22 mouse cellular contexts compared by ENCODE assay signal in the genomic region with DNA sequence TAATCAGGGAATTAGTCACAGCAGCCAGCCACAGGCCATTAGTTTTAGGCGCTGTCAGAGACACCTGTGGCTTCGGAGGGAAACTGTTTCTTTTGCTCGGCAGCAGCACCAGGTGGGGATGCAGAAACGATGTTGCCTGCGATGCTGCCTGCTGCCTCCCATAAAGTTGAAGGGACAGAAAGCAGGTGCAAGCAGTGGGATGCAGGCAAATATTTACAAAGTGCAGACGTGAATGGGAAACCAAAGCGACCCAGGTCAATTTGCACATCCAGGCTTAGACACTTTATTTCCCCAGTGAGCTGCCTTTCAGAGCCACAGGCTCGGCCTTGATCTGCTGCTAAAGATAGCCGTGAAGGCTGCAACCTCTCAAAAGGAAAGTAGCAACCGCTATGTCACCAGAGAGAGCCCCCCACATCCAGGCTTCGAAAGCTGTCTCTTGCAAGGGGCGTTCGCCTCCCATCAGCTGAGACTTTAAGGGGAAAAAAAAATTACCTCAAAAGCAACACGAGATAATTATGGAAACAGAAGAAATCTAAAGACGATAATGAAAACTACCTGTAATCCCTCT. TPM values are rescaled to one million over a fixed set of nuclear protein-coding genes. Genes with fewer than 3 reads are reported as not detected.
DNase-seq lines count a peak whose midpoint lies in the region; ATAC-seq and TF ChIP-seq lines count a peak whose summit lies in the region.
"Had no signal": no experiment of that assay in that cellular context is flagged by ENCODE, and none has a peak within 500 bp of the region (broad histone marks: within the 10 kb centered on the region; RNA-seq: fewer than 3 reads in every experiment).

No protein-coding gene starts in this region.

- peaks cover 22% of the 10 kb centered on the region for H3K4me1 ChIP-seq in heart, embryonic 10.5 days
- H3K4me1 ChIP-seq in heart, postnatal 0 days (ENCODE audit: control insufficient read depth, insufficient read depth) = no peaks in the 10 kb centered on the region
- no peaks in the 10 kb centered on the region for H3K4me1 ChIP-seq in stomach, postnatal 0 days (replicated peaks; ENCODE audit: control insufficient read depth, insufficient read depth)
- H3K4me1 ChIP-seq in midbrain, postnatal 0 days (ENCODE audit: insufficient read depth, low read length) = no peaks in the 10 kb centered on the region

- H3K27me3 ChIP-seq in heart, embryonic 10.5 days (ENCODE audit: insufficient read depth, poor library complexity, severe bottlenecking) = peaks cover 3% of the 10 kb centered on the region
- H3K27me3 ChIP-seq in heart, postnatal 0 days (ENCODE audit: control insufficient read depth, insufficient read depth, low read length) = no peaks in the 10 kb centered on the region
- H3K27me3 ChIP-seq in stomach, postnatal 0 days (ENCODE audit: control insufficient read depth, insufficient read depth, low read length) = no peaks in the 10 kb centered on the region
- H3K27me3 ChIP-seq in midbrain, postnatal 0 days (ENCODE audit: insufficient read depth, low read length) = no peaks in the 10 kb centered on the region
- H3K27me3 ChIP-seq: embryonic facial prominence, embryonic 15.5 days had no signal

- H3K27ac ChIP-seq in heart, embryonic 10.5 days = peak overlapping the region; percentile 69; the same call in 1 of the 2 replicates
- H3K27ac ChIP-seq in heart, postnatal 0 days (ENCODE audit: low read depth) = peak overlapping the region; percentile 64; the same call in 1 of the 2 replicates
- no peak overlapping the region for H3K27ac ChIP-seq in stomach, postnatal 0 days (replicated peaks)
- H3K27ac ChIP-seq in midbrain, postnatal 0 days (ENCODE audit: low read depth, low read length) = no peak overlapping the region
- H3K27ac ChIP-seq: embryonic facial prominence, embryonic 15.5 days; hindbrain, embryonic 10.5 days; kidney, postnatal 0 days; liver, embryonic 14.5 days; neural tube, embryonic 12.5 days had no signal

- peak overlapping the region; percentile 30 for H3K4me3 ChIP-seq in heart, embryonic 10.5 days
- no peak overlapping the region for H3K4me3 ChIP-seq in heart, postnatal 0 days (ENCODE audit: low read depth, low read length)
- 0 out of 2 replicates have a peak overlapping the region, but pooled peaks have one; percentile 4 for H3K4me3 ChIP-seq in stomach, postnatal 0 days (ENCODE audit: low read depth, low read length)
- no peak overlapping the region for H3K4me3 ChIP-seq in midbrain, postnatal 0 days (ENCODE audit: low read depth, low read length)
- H3K4me3 ChIP-seq: embryonic facial prominence, embryonic 15.5 days; hindbrain, embryonic 10.5 days; neural tube, embryonic 12.5 days had no signal

- H3K9me3 ChIP-seq in heart, embryonic 10.5 days = peaks cover 7% of the 10 kb centered on the region; the same call in 1 of the 2 replicates
- no peaks in the 10 kb centered on the region for H3K9me3 ChIP-seq in heart, postnatal 0 days (replicated peaks; ENCODE audit: control insufficient read depth, low read length)
- no peaks in the 10 kb centered on the region for H3K9me3 ChIP-seq in stomach, postnatal 0 days (ENCODE audit: control insufficient read depth, low read length)
- no peaks in the 10 kb centered on the region for H3K9me3 ChIP-seq in midbrain, postnatal 0 days (ENCODE audit: low read length)
- H3K9me3 ChIP-seq: embryonic facial prominence, embryonic 15.5 days; neural tube, embryonic 12.5 days had no signal

- H3K9ac ChIP-seq in heart, postnatal 0 days (replicated peaks; ENCODE audit: low read depth, low read length) = no peak overlapping the region
- H3K9ac ChIP-seq in stomach, postnatal 0 days (ENCODE audit: low read length) = no peak overlapping the region
- no peak overlapping the region for H3K9ac ChIP-seq in midbrain, postnatal 0 days (replicated peaks; ENCODE audit: low read length, poor library complexity, severe bottlenecking)
- H3K9ac ChIP-seq: embryonic facial prominence, embryonic 15.5 days; liver, embryonic 14.5 days; neural tube, embryonic 12.5 days had no signal

- 33% methylated on average over 15 of the region's 15 CpGs for WGBS in heart, embryonic 10.5 days
- WGBS in heart, postnatal 0 days = 30% methylated on average over 15 of the region's 15 CpGs
- 13% methylated on average over 15 of the region's 15 CpGs for WGBS in stomach, postnatal 0 days
- 39% methylated on average over 15 of the region's 15 CpGs for WGBS in midbrain, postnatal 0 days

- H3K36me3 ChIP-seq in heart, embryonic 10.5 days = no peaks in the 10 kb centered on the region
- H3K36me3 ChIP-seq in heart, postnatal 0 days (replicated peaks; ENCODE audit: control insufficient read depth, insufficient read depth, low read length) = no peaks in the 10 kb centered on the region
- no peaks in the 10 kb centered on the region for H3K36me3 ChIP-seq in stomach, postnatal 0 days (ENCODE audit: control insufficient read depth, insufficient read depth, low read length)
- no peaks in the 10 kb centered on the region for H3K36me3 ChIP-seq in midbrain, postnatal 0 days (ENCODE audit: insufficient read depth, low read length)
- H3K36me3 ChIP-seq: embryonic facial prominence, embryonic 15.5 days; hindbrain, embryonic 10.5 days; neural tube, embryonic 12.5 days had no signal

- no peak for TF ChIP-seq CTCF in heart, postnatal 0 days (IDR thresholded peaks at IDR 0.05; ENCODE audit: low read depth)
- no peak for TF ChIP-seq CTCF in stomach, postnatal 0 days (IDR thresholded peaks at IDR 0.05; ENCODE audit: low read depth)
- TF ChIP-seq CTCF in midbrain, postnatal 0 days (IDR thresholded peaks at IDR 0.05) = no peak

- DNase-seq in heart, embryonic 10.5 days (ENCODE audit: low spot score) = no peak
- no peak for DNase-seq in heart, adult 11 months
- no peak for DNase-seq in heart, postnatal 0 days (ENCODE audit: low spot score)
- no peak for DNase-seq in heart, adult 9 months (ENCODE audit: low spot score in 2 of 2)
- DNase-seq in stomach, postnatal 0 days (ENCODE audit: low spot score) = no peak
- peak; percentile 66 for DNase-seq in thymus, postnatal 4 days
- no peak for DNase-seq in midbrain, postnatal 0 days (ENCODE audit: low spot score)
- DNase-seq: B cell, adult 2 months; cerebellum, adult 18-20 months; cerebellum, postnatal 25 days; gastrocnemius, postnatal 36 days; kidney, adult 18-20 months had no signal

- TF ChIP-seq EP300 in heart, postnatal 0 days (IDR thresholded peaks at IDR 0.05; ENCODE audit: low read depth) = no peak
- TF ChIP-seq EP300 in stomach, postnatal 0 days (optimal IDR thresholded peaks at IDR 0.05) = no peak

- H3K4me2 ChIP-seq in heart, postnatal 0 days (ENCODE audit: low read depth, low read length) = peak overlapping the region; percentile 42
- no peak overlapping the region for H3K4me2 ChIP-seq in stomach, postnatal 0 days (replicated peaks; ENCODE audit: low read depth)
- H3K4me2 ChIP-seq in midbrain, postnatal 0 days (ENCODE audit: low read depth, low read length, poor library complexity, severe bottlenecking) = no peak overlapping the region
- H3K4me2 ChIP-seq: embryonic facial prominence, embryonic 15.5 days; midbrain, embryonic 11.5 days; neural tube, embryonic 12.5 days had no signal

- no peak for ATAC-seq in heart, postnatal 0 days (ENCODE audit: insufficient read depth, low read depth)
- ATAC-seq in stomach, postnatal 0 days (ENCODE audit: low FRiP score, low TSS enrichment) = no peak
- ATAC-seq in midbrain, postnatal 0 days (ENCODE audit: low FRiP score) = no peak
- ATAC-seq: forebrain, embryonic 16.5 days had no signal

RNA-seq across cellular contexts. Expression of a gene that starts 13.7 kb away (rescaled TPM):
- polyA plus RNA-seq in heart, embryonic 10.5 days (2016; fragmentation: Nextera tagmentation; extraction: Ambion mirVana) = not detected in 2 replicates
- total RNA-seq in heart, postnatal 0 days (2014; rRNA removed; ENCODE audit: low replicate concordance) = 0.15 and 1.0 TPM in 2 replicates
- polyA plus RNA-seq in heart, postnatal 0 days (2015; fragmentation: Nextera tagmentation; extraction: Ambion mirVana) = 0.36 and 0.70 TPM in 2 replicates
- 0.10 and 0.16 TPM in 2 replicates for polyA plus RNA-seq in stomach, postnatal 0 days (2015; fragmentation: Nextera tagmentation; extraction: Ambion mirVana)
- total RNA-seq in midbrain, postnatal 0 days (2014; rRNA removed) = 0.44 TPM in 1 of 2 replicates, not detected in the other
- not detected in 2 replicates for polyA plus RNA-seq in midbrain, postnatal 0 days (2015; fragmentation: Nextera tagmentation; extraction: Ambion mirVana)
- total RNA-seq: left cerebral cortex, postnatal 25 days; monocyte, adult 5-6 weeks had no signal
- polyA plus RNA-seq: embryonic facial prominence, embryonic 15.5 days; forebrain, embryonic 16.5 days; hindbrain, embryonic 10.5 days; kidney, postnatal 0 days; liver, embryonic 14.5 days; lung, embryonic 16.5 days; midbrain, embryonic 11.5 days; neural tube, embryonic 12.5 days had no signal

RNA-seq across cellular contexts. Expression of a gene that starts 30.0 kb away (rescaled TPM):
- 238 and 301 TPM in 2 replicates for polyA plus RNA-seq in heart, embryonic 10.5 days (2016; fragmentation: Nextera tagmentation; extraction: Ambion mirVana)
- 69.0 and 89.9 TPM in 2 replicates for total RNA-seq in heart, postnatal 0 days (2014; rRNA removed; ENCODE audit: low replicate concordance)
- polyA plus RNA-seq in heart, postnatal 0 days (2015; fragmentation: Nextera tagmentation; extraction: Ambion mirVana) = 93.5 and 100 TPM in 2 replicates
- polyA plus RNA-seq in stomach, postnatal 0 days (2015; fragmentation: Nextera tagmentation; extraction: Ambion mirVana) = 99.8 and 106 TPM in 2 replicates
- total RNA-seq in midbrain, postnatal 0 days (2014; rRNA removed) = 94.0 and 98.7 TPM in 2 replicates
- 80.7 and 94.6 TPM in 2 replicates for polyA plus RNA-seq in midbrain, postnatal 0 days (2015; fragmentation: Nextera tagmentation; extraction: Ambion mirVana)

RNA-seq across cellular contexts. Expression of a gene that starts 54.4 kb away (rescaled TPM):
- polyA plus RNA-seq in heart, embryonic 10.5 days (2016; fragmentation: Nextera tagmentation; extraction: Ambion mirVana) = 0.27 and 0.82 TPM in 2 replicates
- total RNA-seq in heart, postnatal 0 days (2014; rRNA removed; ENCODE audit: low replicate concordance) = not detected in 2 replicates
- polyA plus RNA-seq in heart, postnatal 0 days (2015; fragmentation: Nextera tagmentation; extraction: Ambion mirVana) = not detected in 2 replicates
- 0.46 and 0.79 TPM in 2 replicates for polyA plus RNA-seq in stomach, postnatal 0 days (2015; fragmentation: Nextera tagmentation; extraction: Ambion mirVana)
- total RNA-seq in midbrain, postnatal 0 days (2014; rRNA removed) = 0.33 and 0.42 TPM in 2 replicates
- 0.55 TPM in 1 of 2 replicates, not detected in the other for polyA plus RNA-seq in midbrain, postnatal 0 days (2015; fragmentation: Nextera tagmentation; extraction: Ambion mirVana)
- polyA plus RNA-seq: kidney, postnatal 0 days had no signal

Comparison
In these comparisons a context has a peak if more than half of its experiments do, and no peak if none do; other contexts are left out.
1. H3K4me3 ChIP-seq: peak in heart, embryonic 10.5 days (single experiment) and stomach, postnatal 0 days (single experiment); none in heart, postnatal 0 days (single experiment) and midbrain, postnatal 0 days (single experiment).
2. H3K27ac ChIP-seq: peak in heart, embryonic 10.5 days (single experiment) and heart, postnatal 0 days (single experiment); none in stomach, postnatal 0 days (single experiment) and midbrain, postnatal 0 days (single experiment).